Mouse (Mus musculus) kidney, postnatal 36 days (tissue): ENCODE results near the gene Asb17.
"Not testable (repeated sequence)": the region's sequence is repeated elsewhere in the genome, so short reads cannot be mapped to it uniquely, and the experiment has no call there.

Source experiments
- DNase-seq, 2 experiments: peaks; one replicate each; pipeline ENCODE4 v3.0.0; 2021 to 2022; ENCODE audit warnings: mixed read lengths in 2 of 2

Gene Asb17

DNA sequence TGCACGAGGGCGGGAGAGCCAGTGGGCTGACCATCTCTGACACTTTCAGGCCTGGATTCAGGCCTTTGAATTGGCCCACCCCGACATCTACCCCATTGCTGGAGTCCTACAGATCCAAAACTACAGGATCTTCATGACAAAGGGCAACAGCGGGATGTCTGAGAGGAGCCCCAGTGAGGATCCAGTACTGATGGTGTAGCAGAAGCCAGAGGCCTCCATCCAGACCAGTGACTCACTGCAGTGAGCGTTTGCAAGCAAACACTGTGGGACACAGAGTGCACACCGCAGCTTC, 11.4 kb upstream of the Asb17 start:
- DNase-seq = no peak

DNA sequence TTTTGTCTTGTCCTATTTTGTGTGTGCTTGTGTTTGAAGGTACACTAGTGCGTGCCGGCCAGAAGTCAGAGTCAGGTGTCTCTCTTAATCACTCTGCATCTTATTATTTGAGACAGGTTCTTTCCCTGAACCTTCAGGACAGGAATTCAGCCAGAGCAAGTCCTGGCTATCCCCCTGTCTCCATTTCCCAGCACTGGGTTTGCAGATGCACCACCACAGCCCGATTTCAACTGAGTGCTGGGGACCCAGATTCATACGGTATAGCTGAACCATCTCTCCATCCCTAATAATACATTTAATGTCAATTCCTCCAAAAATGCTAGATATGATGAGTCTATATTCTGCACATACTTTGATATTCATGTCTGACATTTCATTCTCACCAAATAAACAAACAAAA, 9.9 kb upstream of the Asb17 start:
- DNase-seq = no peak

DNA sequence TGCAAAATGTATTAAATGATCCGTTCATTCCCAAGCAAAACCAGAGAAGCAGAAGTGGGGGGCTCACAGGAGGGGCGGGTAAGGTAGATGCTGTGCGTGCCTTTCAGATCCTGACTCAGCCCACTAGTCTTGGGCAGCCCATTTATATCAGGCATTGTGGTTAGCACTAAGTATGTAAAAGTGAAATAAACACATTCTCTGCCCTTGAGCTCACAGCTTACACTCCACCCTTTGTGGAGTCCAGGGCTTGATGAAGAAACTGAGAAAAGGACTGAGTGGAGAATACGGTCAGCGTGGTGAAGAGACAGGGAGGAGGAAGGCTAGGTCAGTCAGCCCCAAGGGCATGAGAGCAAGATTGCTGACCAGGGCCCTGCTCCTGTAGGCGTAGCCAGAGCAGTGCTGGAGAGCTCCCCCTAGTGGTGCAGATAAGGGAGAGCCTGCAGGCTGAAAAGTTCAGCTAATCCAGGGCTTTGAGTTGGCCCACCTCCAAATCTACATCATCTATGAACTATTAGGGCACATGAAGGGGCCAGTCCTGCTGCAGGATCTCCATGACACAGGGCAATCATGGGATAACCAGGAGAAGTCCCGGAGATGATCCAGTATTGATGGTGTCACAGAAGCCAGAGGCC, 8.4 kb upstream of the Asb17 start:
- peak; percentile 81 to 87 for DNase-seq

DNA sequence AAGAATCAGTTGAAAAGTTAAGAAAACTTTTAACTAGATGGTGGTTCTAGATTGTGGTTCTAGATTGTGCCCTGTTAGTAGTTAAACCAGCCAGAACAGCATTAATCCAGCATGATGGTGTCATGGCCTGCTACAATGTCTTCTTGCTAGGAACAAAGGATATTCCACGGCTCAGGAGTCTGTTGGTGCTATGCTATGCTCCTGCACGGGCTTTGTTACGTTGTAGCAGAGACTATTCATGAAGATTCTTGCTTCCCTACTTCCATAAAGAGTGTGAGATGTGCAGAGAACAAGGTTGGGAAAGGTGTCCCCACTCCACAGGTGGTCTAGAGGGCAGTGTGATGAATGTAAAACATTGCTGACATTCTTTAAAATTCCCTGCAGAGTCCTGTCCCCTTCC, 7.7 kb upstream of the Asb17 start:
- no peak for DNase-seq

DNA sequence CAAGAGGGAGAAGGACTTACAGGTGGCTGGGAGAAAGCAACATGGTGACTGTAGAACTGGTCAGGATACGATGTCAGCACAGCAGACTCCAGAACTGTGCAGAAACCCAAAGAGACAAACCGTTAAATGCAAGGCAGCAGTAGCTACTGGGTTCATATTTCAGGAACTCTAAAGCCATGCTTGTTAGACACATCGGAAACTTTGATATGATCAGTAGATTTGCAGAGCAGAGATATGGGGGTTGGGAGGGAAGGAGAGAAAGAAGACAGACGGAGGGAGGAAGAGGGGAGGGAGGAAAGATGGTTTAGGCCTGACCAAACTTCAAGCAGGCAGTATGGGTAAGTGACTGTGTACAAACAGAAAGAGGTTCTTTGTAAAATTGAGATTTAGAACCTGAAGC, 6.4 kb upstream of the Asb17 start:
- no peak for DNase-seq

DNA sequence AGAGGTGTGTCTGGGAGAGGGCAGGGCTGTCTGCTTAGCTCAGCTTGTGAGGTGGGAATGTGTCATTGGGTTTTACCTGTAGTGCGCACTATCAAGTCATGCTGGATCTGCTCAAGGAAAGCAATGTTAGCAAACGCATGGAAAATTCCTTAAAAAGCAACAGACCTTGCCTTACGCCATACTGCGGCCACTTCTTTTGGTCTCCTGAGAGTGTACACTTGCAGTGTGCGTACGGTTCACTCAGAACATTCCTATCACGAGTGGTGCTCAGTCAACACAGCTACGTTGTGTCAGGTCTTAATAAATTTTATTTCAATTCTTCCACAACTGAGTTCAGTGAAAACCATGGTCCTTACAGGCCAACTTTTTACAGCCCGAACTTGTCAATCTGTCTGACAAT, 748 bp downstream of the Asb17 start:
- DNase-seq = no peak

DNA sequence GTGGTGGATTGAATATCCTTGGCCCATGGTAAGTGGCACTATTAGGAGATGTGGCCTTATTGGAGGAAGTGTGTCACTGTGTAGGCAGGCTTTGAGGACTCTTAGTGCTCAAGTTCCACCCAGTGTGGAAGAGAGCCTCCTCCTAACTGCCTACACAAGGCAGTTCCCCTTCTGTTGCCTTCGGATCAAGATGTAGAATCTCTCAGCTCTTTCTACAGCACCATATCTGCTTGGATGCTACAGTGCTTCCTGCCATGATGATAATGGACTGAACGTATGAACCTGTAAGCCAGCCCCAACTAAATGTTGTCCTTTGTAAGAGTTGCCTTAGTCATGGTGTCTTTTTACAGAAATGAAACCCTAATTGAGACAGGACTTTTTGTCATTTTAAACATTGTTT, 1.5 kb downstream of the Asb17 start:
- no peak for DNase-seq

DNA sequence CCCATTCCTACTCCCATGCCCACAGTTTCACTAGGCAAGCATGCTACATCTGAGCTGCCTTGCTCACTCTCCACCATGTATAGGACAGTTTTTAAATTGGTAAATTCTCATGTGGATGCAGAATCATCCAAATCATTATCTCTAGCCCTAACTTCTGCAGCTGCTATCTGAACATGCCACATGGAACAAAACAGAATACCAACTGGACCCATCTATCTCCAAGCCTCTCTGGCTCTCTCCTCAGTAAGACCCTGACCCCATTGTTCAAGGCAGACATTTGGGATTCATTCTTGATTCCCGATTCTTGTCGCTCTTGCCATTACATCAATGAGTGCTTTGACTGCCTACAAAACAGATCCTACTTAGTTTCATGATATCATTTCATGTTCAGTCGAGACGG, 2.1 kb downstream of the Asb17 start:
- no peak for DNase-seq

DNA sequence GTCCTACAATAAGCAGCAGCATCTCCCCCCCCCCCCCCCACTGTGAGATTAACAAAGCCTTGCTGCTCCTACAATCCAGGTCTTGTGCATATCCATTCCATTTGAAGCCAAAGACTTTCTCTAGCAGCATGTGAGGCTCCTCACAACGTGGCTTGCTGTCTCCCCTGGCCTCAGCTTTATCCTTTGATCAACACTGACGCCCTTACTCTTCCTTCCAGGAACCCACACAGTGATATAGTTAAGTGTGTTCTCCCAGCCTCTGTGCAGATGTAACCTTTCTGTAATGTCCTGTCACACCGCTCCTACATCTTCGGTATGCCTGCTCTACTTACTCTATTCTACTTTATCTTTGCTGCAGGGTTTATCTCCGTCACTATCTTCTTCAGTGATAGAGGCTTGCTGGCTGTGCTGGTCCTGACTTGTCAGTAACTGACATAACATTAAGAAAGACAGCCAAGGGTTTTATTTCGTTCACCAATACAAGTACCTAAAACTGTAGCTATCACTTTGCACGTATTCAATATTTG, 3.3 kb downstream of the Asb17 start:
- DNase-seq = no peak

DNA sequence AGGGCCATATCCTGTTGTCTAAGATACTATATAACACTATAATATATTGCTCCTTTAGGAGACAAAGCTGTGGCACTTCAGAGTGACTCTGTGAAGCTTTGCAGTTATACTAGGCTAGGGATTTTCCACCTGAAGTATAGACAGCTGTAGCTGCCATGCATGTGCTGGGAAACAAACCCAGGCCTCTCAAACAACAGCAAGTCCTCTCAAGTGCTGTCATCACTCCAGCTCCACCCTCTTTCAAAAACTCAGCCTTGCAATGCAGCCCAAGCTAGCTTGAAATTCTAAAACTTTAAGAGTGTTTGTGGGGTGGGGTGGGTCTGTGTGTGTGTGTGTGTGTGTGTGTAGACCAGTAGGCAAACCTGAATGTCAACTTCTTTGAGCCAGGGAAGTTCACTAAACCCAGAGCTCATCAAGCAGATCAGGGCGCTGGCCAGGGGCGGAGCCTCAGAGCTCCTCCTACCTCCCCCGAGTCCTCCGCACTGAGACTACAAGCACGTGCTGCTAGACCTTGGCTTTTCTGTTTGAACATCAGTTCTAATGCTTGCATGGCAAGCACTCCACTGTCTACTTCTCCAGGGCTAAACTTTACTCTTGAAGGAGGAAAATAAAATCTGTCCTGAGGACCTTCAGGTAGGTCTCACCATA, 5.5 kb downstream of the Asb17 start:
- peak; percentile 14 to 60 for DNase-seq

DNA sequence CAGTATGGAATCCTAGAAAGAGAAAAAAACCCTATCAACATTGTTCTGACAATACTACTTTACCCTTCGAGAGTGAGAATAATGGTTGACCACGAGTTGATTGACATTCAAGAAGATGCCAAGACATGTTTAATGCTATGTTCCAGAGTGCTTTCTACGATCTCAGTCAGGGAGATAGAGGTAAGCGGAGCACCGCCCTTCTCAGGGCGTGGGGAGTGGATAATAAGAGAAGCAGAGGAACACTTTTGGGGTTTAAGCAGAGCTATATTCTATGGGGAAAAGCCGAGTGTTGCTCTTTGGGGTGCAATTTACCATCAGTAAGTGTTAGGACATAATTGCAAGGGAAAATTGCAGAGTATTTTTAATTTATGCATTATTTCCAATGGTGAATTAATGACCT, 6.8 kb downstream of the Asb17 start:
- DNase-seq = no peak

DNA sequence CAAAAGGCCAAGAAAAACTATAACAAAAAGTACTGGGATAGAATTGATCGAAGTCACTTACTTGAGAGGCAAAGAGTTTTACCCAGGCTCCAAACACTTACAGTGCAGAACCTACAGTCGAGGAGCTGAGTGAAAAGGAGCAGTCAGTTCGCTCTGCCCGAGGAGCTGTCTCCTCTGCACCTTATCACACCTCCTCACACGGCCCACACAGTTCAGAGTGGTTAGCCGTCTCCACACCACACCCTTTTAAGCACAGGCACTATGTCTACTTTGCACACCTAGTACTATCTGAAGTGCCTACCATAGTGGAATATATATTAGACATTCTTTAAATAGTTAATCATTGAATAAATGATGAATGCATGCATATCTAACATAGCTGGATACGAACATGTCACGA, 8.3 kb downstream of the Asb17 start:
- no peak for DNase-seq

DNA sequence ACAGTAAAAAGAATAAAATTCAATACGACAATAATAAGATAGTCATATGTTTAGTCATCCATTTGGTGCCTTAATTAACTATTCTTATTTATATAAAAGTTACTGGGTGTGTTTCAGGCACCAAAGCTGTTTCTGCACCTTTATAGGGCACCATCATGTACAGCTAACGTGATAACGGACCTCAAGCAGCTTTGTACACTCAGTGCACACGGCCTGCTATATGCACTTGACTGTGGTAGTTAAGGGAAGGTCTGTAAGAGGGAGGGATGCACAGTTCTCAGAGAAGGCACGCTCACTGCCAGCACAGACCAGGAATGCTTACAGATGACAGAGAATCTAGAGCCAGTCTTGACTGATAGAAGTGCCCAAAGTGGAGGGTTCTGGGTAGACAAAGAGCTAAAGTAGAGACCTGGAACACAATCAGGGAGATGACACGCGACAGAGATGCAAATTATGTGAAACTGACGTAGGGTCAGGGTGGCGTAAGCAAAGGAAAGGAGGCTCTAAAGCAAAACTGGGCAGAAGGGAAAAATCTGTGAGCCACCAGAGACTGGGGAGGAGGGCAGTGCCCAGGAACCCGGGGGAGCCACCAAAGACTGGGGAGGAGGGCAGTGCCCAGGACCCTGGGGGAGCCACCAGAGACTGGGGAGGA, 14.5 kb downstream of the Asb17 start:
- no peak for DNase-seq

DNA sequence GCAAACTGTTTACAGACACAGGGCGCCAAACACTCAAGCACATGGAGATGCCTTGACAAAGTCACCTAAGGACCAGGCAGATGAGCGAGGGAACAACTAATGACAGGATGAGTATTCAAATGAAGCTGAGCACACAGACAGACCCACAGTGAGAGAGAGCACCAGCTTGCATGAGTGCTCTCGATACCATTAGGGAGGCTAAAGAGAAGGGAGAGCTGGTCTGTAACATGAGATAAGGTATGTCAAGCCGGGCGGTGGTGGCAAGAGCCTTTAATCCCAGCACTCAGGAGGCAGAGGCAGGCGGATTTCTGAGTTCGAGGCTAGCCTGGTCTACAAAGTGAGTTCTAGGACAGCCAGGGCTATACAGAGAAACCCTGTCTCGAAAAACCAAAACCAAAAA, 16.4 kb downstream of the Asb17 start:
- DNase-seq = not testable (repeated sequence)

DNA sequence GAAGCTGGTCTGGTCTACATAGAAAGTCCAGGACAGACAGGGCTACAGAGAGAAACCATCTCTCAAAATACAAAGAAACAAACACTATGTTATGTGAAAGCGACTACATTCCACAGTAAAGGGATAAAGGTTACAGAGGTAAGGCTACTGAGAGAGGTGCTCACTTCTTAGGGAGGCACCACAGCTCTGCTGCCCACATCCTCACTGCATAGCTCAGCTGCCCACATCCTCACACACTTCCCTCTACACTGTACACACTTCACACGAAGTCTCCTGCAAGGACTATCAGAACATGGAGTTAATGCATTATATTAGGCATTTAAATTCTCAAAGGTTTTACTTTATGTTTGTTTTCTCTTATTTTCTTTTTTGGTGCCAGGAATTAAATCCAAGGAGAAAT, 19.8 kb downstream of the Asb17 start:
- no peak for DNase-seq

DNA sequence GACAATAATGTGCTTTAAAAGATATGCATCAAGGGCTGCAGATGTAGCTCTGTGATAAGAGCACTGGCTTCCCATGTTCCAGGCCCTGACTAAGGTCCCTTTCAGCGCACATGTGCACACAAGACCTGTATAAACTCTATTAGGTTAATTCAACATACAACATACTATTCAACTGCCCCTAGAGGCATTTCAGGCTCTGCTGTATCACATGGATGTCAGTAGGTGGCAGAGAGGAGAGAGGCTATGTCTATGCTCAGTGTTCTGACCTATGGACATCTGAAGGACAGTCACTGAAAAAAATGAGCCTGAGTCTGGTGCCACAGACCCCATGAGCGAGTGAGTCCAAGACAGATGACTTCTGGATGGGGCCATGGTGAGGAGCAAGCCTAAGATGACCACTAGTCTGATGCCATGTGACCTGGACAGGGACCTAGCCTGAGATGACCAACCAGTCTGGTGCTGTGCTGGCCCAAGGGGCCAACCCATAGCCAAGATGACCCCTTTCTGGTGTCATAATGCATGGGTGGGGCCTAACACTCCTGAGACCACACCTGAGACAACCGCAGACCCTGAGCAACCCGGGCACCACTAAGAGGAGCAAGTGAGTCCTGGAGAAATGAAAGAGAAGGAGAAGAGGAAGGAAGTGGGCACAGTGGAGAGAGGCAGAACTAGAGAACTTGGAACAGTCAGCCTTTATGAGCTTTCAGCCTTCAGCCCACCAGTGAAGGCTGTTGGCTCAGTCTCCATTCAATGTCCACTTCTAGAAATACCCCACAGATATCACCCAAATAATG, 20.8 kb downstream of the Asb17 start:
- no peak for DNase-seq

DNA sequence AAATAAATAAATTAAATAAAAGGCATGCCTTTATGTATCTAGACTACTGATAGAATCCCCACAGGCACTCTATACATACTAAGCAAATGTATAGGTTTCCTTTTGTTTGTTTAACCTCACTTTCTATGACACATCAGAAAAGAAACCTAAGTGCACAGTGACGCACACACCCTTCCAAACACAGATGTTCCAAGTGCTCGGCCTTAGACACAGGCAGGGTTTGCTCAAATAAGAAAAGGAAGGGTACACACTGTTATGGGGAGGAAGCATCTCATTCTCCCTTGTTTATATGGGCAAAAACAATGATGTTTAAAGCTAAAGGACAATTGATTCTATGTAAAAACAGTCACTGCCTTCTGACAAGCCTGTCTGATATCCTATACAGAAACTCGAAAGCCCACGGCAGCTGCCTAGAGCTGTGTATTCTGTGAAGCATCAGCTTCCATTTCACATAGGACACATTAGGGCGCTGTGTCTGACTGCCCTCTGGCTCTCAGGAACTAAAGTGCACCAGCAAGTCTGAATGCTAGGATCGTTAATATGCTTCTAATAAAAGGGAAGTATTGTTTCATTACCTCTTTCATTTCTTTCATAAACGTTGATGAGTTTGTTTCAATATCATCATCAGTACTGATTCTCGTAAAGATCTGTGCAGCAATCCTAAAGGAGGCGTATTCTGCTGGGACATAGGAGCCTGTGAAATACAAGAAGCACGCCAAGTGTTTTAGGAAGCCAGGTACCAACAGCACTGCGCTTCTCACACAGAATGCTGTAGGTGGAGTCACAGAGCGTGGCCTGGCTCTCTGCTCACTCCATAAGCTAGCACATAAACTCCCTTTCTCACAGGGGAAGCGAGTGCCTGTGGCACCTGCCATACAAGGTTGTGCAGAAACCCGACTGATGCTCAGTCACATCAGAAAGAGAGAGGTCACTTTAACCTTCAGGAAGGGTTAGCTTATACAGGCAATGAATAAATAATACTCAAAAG, 23.4 kb downstream of the Asb17 start:
- no peak for DNase-seq

DNA sequence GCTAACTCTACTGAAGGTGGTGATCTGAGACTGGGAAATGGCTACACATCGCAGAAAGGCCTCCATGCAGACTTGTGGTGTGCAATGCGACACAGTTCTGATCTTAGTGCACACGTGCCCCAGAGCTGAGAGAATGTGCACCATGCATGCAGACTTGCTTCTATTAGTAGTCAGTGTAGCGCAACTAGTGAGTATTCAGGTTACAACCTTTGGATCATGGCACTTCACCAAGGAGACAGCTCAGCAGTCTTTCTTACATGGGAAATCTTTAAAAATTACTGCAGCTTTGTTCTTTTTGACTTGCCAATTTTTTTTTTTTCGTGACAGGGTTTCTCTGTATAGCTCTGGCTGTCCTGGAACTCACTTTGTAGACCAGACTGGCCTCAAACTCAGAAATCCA, 27.4 kb downstream of the Asb17 start:
- peak; percentile 67 to 76 for DNase-seq

DNA sequence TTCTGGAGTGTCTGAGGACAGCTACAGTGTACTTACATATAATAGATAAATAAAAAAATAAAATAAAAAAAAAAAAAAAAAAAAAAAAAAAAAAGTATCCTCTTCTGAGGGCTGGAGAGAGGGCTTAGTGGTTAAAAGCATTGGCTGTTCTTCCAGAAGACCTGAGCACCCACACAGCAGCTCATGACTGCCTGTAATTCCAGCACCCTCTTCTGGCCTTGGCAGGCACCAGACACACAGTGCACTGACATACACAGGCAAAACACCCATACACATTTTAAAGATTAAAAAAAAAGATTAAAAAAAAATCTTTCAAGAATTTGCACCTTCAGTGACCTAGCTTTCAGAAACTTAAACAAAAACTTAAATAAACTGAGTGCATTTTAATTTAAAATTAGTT, 42.3 kb downstream of the Asb17 start:
- DNase-seq = peak in 1 of 2 experiments; percentile 35

DNA sequence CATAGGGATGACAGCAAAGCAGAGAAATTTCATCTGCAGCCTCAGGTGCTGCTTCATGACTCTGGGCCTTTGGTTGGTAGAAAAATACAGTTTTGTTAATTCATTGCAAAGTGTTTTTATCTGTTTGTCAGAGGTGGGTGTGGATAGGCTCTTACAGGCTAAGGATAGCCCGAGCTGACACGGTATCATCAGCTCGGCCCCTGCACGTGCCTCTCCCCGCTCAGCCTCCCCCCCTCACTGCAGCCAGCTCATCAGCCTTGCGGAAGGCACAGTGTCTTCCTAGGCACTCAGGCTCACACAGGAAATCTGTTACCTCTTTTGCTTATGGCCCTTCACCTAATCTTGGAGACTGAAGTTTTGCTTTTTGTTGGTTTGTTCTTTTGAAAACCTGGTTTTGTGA, 44.1 kb downstream of the Asb17 start:
- DNase-seq = no peak

DNA sequence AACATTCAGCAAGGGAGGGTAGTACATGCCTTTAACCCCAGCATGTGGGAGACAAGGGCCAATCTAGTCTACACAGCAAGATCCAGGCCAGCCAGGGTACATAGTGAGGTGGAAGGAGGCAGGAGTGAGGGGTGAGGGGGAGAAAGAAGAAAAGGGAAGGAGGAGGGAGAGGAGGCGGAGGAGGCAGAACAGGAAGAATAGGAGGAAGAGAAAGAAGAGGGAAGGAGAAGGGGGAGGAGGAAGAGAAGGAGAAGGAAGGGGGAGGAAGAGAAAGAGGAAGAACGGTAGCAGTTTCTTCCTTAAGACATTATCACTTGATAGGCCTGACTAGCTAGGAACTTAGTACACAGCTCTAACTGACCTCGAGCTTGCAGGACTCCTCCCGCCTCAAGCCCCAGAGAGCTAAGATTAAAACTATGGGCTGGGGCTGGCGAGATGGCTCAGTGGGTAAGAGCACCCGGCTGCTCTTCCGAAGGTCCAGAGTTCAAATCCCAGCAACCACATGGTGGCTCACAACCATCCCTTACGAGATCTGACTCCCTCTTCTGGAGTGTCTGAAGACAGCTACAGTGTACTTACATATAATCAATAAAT, 45.3 kb downstream of the Asb17 start:
- DNase-seq = no peak

DNA sequence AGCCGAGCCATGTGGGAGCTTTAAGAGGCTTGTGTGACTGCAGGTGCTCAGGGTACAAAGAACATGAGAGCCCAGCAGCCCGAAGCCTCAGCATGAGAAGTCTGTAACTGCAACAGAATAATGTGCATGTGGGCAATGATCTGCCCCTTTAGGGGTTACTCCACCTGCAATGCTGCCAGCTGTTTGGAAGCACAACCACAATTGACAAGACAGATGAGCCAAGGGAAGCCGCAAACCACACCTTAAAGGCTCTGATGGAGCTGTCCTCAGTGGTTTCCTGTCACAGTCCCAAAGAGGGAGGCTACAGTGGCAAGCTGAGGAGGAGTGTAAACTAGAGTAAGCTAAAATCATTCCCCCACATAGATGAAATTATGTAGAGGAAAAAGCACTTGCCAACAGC, 51.4 kb downstream of the Asb17 start:
- no peak for DNase-seq
